Mouse (Mus musculus) yolk sac, embryonic 10.5 days (tissue): ENCODE results near the gene Apoa5.
"Not testable (repeated sequence)": the region's sequence is repeated elsewhere in the genome, so short reads cannot be mapped to it uniquely, and the experiment has no call there.

ENCODE experiments used
- DNase-seq: peaks from one replicate; pipeline ENCODE4 v3.0.0-alpha.2; 2017; ENCODE audit warnings: low spot score

Gene Apoa5

GRCm38 (mm10) chr9:46261131-46261530, 7.3 kb upstream of the Apoa5 start:
- peak; percentile 18 for DNase-seq

DNA sequence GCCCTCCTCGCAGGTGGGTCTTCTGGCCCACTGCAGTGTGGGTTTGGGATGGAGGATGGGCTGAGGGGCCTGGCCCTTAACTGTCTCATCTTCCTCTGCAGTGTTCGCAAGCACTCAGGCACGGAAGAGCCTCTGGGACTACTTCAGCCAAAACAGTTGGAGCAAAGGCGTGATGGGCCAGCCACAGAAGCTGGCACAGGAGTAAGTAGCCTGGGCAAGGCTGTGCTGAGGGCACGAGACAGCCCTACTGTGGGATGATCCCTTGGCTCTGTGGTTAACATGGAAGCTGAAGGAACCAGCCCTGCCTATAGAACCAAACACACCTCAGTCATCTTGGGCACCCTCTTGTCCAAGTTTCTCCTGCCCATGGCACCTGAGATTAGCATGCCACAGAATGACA, 692 bp downstream of the Apoa5 start:
- no peak for DNase-seq

- DNase-seq, result no peak
These were observed 2.3 kb downstream of the Apoa5 start for GRCm38 (mm10) chr9:46270782-46271181.

GRCm38 (mm10) chr9:46272070-46272469, 3.6 kb downstream of the Apoa5 start:
- no peak for DNase-seq

DNA sequence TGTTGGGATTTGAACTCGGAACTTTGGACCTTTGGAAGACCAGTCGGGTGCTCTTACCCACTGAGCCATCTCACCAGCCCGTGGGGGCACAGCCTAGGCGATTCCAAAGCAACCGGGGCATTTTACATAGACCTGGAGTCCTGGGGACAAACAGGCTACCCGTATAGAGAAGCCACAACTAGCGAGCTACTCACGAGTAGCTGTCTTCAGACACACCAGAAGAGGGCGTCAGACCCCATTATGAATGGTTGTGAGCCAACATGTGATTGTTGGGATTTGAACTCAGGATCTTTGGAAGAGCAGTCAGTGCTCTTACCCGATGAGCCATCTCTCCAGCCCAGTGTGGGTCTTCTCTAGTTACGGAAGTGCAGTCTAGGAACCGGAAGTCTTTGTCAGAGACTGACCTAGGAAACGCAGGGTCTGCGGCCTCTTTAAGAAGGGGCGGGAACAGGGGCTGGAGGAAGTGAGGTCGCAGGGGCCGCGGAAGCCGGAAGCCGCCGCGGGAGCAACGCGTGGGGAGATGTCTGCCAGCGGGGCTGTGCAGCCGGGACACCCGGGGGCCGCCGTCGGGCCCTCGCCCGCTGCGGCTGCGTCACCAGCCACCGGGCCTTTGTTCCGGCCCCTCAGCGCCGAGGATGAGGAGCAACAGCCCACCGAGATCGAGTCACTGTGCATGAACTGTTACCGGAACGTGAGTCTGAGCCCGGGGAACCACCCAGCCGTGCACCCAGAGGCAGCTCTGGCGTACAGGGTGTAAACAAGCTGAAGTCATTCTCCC, 4.4 kb downstream of the Apoa5 start, which contains the start of gene Zpr1:
Gene Zpr1 (plus strand): TSS at position 388 of the 778 bp plus-strand sequence.
- peak; percentile 90 for DNase-seq

DNA sequence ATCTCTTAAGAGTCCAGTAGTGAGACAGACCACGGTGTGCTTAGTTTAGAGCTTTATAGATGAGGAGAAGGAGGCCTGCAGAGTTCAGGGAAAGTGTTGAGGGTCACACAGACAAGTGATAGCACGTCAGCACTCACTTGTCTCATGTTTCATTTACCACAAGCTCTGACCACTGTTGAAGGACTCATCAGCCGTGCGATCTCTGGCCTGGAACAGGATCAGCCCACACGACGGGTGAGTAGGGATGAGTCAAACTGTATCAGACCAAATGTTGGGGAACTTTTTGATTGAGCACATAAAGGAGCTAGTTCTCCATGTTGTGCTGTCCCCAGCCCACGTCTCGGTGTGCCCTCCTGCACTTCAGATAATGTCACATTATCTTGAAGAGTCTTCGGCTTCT, 6.1 kb downstream of the Apoa5 start:
- no peak for DNase-seq

DNA sequence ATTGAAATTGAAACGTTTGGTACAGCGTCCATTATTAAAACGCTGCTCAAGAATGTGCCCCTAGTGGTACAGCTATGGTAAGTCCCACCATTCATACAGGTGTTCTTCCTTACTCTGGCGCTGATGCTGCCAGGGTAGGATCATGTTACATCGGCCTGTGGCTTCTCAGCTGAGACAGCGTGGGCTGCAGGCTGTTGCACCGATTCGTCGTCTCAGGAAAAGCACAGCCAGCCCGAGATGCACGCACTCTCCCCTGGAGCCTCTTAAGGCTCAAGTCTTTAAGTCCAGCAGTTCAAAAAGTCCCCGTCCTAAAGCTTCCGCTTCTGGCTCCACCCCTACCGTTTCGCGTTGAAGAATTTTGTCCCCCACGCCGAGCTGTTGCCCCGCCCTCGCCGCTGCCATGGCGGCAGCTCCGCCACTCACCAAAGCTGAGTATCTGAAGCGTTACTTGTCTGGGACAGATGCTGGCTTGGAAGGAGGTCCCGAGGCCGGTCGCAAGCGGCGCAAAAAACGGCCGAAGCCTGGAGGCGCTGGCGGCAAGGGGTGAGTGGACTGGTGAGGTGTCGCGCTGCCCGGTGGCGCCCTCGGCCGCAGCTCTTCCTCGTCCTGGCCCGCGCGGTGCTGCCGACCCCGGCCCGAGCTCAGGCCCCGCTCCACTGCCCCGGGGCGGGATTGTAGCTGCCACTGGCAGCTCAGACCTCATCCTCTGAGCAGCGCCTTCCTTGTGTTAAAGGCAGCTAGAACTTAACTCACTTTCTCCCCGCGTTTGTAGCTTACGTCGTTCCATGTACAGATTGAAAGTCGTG, 14.4 kb downstream of the Apoa5 start, which contains the start of gene Bud13:
Gene Bud13 (plus strand): TSS at position 378 of the 806 bp plus-strand sequence.
- DNase-seq, result peak; percentile 94

- DNase-seq, result peak; percentile 73
These were observed 29.9 kb downstream of the Apoa5 start for GRCm38 (mm10) chr9:46298381-46298780.

DNA sequence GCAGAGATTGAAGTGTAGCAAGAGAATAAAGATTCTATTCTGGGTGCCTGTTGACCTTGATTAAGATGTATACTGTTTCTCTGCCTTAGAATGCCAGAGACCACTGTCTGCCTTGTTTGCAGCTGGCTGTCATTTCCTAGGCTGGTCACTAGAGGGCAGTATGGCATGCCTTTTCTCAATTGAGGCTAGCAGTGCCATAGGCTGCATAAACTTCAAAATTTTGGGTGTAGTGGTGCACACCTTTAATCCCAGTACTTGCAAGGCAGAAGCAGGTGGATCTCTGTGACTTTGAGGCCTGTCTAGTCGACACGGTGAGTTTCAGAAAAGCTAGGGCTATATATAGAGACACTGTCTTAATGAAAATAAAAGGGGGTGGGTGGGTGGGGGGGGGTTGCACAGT, 33.7 kb downstream of the Apoa5 start:
- no peak for DNase-seq

DNA sequence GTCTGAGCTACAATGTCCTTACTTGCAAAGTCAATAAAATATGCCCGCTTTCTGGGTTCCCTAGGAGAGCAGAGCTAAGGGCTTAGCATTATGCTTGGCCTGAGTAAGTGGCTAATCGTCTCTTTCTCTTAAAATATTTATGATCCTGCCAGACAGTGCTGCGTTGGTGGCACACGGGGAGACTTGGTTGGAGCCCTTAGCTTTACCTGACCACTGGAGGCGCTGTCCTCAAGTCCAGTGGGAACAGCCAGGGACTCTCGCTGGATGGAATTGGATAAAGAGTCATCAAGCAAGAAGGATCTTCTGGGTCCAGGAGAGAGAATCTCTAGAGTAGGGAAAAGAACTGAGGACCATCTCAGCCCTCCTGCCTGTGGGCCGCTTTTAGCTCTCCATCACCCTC, 40.7 kb downstream of the Apoa5 start:
- DNase-seq, result no peak

- peak; percentile 57 for DNase-seq
These were observed 46.1 kb downstream of the Apoa5 start for GRCm38 (mm10) chr9:46314507-46314906.

DNA sequence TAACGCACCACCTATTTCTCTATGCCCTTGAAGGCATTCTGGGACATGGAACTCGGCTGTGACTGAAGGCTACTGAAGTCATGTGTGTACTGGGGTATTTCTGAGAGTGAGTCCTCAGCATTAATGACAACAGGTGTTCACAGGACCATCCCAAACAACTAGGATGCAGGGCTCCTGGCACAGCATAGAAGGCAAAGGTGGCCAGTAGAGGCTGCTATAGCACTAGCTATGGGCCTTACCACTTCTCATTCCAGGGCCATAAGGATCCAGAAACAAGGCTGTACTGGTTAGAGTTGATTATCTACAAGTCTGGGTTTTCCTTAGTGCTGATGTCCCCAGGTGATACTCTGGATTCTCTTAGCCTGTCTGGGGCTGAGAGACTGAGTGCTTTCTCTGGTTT, 46.5 kb downstream of the Apoa5 start:
- no peak for DNase-seq

GRCm38 (mm10) chr9:46315807-46316365, 47.5 kb downstream of the Apoa5 start:
- no peak for DNase-seq

- no peak for DNase-seq
These were observed 48.0 kb downstream of the Apoa5 start for GRCm38 (mm10) chr9:46316388-46316787.

DNA sequence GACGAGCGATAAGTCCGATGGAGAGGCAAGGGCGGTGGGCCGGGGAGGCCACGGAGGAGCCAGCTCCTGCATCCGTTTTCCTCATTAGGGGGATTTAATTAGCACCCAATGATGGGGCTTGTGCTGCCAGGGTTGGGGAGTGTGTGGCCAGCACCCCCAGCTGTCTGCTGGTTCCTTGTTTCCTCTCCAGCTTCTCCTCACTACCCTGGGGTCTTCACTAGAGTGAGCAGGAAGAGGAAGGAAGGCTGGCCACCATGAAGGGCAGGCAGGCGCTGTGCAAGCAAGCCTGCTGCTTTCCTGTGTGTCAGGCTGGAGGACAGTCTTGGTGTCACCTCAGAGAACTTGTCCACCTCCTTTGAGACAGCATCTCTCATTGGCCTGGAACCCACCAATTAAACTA, 48.5 kb downstream of the Apoa5 start:
- no peak for DNase-seq

DNA sequence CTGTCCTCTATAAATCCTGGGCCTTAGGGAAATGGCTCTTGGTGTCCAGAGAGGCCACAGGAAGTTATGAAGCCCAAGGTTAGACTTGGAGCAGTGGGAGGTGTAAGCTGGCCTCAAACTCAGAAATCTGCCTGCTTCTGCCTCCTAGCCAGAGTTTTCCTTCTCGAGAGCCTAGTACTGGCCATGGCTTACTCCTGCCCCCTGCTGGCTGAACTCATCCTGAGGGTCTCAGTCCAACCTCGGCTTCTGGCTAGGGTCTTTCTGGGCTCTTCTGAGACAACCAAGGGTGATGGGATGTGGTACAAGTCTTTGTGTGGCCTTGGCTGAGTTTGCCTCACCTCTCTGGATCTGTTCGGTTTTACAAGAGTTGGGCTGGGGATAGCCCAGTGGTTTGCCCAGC, 49.5 kb downstream of the Apoa5 start:
- DNase-seq, result no peak

DNA sequence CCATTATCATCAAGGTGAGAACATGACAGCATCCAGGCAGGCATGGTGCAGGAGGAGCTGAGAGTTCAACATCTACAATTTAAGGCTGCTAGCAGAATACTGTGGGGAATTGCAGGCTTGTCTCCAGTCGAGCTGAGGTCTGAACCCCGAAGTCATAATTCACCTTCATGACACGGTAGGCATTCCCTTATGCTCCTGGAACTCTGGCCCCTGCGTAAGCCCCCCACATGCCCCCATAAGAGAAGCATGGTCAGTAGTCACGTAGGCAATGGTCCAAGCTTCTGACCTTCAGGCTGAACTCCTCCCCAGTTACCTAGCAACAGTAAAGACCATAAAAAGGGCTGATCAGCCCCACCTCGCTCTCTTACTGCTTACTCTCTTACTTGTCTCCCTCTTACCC, 51.5 kb downstream of the Apoa5 start, which contains the start of gene 4931429L15Rik:
Gene 4931429L15Rik (minus strand): TSS at position 101 of the 400 bp plus-strand sequence.
- not testable (repeated sequence) for DNase-seq

DNA sequence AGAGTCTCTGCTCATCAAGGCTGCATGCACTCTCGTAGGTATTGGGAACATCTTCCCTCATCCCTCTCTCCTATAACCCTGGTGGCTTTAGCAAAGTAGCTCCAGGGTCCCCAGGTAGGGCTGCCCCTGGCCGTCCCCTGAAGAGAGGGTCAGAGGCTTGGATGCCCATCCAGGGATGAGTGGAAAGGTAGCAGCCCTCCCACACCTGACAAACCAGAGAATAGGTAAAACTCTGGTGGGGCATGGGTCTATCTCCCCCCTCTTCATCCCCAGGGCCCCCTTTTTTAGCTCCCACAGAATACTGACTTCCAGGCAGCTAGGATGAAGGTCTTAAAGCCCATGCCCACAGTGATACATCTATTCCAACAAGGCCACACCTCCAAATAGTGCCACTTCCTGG, 52.0 kb downstream of the Apoa5 start:
- no peak for DNase-seq
